Mouse (Mus musculus) adrenal gland, adult 8-10 months (tissue): ENCODE results near the gene Larp1b. TPM values are rescaled to one million over a fixed set of nuclear protein-coding genes. Genes with fewer than 3 reads are reported as not detected.

Experiments used
- DNase-seq: peaks from one replicate; pipeline ENCODE4 v3.0.0; 2022
- total RNA-seq, 4 experiments: library from RNA; stranded (reverse); gene quantifications; 2 replicates each; pipeline ENCODE4 v1.2.4; 2022

The Larp1b gene
- total RNA-seq, 4 experiments from 2014 or later: 22.3 to 33.3 (median 26.7) TPM

DNA sequence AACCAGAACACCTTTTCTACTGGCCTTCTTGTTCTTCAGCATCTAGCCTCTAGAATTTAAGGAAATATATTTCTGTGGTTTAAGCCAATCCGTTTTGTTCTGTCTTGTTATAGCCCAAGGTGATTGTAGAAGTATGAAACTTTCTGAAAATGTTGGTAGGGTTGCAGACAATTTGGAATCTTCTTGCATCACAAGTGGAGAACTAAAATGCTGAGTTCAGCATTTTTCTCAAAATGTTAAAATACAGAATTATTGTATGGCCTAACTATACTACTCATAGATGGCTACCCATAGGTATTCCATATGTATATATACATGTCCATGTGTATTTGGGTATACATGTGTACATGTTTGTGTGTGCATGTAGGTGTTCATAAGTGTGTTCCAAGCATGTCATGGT, 81.1 kb downstream of the Larp1b start:
- no peak for DNase-seq

DNA sequence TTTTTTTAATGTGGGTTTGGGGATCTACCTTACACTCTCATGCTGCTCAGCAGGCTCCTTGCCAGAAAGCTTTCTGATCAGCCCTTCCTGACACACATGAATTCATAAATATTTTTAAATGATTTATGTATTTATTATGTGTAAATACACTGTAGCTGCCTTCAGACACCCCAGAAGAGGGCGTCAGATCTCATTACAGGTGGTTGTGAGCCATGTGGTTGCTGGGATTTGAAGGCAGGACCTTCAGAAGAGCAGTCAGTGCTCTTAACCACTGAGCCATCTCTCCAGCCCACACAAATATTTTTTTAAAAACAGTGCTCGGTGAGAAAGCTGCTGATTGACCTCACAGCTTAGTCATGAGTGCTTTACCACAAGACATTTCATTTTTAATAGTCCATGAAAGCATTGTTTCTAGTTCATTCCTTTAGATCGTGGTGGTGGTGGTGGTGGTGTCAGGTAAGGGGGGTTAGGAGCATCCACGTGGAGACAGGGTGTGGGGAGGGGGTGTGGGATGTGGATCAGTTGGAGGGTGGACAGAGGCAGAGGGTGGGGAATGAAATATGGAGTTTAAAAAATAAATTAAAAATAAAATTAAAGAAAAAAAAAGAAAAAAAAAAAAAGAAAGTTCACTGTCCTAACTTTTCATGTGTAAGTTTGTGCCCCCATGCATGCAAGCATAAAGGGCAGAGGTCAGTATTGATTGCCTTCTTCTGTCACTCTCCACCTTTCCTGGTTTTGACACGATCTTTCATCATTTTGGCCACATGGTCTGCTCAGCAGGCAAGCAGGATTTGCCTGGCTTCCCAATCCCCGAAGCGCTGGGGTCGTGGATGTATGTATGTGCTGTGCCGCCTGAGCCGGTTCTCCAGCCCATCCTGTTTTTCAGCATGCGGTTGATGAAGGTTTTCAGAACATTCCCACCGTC, 81.9 kb downstream of the Larp1b start:
- no peak for DNase-seq

DNA sequence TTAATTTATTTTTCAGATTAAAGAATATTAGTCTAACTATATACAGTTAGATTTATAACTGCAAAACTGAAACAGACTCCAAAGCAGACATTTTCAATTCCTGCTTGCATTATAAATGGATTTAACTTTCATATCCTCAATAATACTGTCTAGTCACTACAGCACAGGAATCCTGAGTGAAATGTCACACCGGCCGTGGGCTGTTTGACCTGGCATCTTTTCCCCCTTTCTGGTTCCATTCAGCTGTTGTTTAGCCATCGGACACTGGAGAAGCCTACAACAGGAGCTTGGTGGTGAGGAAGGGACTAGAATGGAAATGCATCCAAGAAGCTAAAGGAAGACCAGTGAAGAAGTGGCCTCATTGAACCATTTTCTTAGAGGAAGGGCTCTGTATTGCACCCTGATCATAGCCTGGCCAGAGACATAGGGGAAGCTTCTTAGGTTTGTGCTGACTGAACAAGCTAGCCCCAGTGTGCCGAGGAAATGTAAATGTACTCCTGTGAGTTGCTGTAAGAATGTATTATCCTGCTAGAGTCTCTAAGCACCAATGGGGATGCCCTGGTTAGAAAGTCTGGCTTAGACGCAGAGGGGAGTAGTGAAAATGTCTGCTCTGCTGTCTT, 88.8 kb downstream of the Larp1b start:
- DNase-seq: no peak

DNA sequence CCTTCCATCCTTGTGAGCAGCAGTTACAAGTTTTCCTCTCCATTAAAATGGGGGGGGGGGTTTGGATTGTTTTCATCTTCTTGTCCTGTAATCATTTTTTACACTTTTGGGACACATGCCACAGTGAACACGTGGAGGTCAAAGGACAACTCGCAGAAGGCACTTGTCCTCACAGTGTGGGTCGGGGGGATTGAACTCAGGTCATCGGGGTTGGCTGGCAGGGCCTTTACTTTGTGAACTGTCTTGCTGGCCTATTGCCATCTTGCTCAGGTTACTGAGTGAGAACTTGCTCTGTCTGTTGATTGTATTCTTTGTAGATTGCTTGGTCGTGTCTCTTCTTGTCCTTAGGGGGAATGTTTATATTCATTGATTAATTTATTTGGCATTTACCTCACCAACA, 91.6 kb downstream of the Larp1b start:
- no peak for DNase-seq

DNA sequence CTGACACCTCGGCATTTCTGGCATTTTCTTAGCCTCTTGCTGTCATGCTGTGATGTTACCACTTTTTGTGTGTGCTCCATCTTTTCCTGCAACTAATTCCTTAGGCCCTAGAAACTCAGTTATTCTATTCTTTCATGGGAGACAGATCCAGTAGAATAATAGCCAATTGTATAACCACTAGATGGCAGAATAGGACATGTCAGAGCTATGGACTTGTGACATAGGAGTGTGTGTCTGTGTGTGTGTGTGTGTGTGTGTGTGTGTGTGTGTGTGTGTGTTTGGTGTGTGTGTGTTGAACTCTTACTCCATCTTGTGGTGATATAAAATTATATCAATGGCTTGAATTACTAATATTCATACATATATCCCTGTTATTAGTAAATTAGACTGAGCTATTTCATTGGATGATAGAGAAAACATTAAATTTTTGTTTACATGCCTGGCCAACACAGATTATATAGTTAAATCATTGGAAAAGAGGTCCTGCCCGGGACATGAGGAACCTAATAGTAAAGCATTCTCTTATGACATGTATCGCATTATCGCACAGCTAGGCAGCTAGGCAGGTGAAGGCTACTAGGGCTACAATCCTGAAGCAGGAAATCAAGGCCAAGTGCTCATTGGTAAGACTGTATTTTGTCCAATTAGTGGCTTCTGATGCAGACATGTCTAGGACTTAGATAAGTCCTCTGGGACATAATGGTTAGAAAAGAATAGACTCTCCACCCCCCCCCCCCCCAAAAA, 92.7 kb downstream of the Larp1b start:
- DNase-seq: no peak

DNA sequence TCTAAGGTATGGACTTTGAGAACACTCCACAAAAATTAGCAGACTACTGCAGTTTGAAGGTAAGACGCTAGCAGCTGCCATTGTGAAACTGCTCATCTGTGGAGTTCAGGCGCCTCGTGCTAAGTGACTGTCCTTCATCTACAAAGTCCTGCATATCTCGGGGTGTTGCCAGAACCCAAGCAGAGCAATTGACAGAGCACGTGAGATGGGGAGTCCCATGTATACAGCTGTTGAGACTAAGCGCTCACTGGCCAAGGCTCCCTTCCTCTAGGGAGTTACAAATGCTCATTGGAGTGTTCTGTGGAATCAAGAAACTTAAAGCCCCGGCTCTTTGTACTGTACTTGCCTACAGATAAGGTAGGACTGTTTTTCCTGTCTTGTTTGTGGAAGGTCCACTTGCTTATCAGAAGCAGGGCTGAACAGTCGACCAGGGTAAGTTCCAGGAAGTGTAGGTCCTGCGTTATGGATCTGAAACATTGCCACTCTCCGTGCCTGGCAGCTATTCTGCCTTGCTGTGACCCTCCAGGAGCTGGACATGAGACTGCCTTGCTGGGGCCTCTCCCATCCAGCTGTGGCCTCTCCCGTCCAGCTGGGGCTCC, 94.2 kb downstream of the Larp1b start:
- no peak for DNase-seq

DNA sequence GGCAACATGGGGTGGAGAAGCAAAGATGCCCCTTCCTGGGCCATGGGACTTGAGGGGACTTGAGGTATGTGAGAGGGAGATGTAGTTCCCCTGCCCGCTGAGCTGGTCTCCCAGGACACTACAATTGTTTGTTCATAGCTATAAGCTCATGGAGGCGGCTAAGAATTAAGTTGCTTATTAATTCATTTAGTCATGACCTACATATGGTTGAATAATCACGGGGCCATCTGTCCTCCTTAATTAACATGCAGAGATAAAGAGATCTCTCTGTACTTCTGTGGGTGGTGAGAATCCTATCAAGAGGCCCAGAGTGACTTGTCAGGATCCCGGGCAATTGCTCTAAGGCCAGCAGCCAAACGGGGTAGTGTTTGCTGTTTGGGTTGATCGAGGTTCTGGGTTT, 98.2 kb downstream of the Larp1b start:
- no peak for DNase-seq

DNA sequence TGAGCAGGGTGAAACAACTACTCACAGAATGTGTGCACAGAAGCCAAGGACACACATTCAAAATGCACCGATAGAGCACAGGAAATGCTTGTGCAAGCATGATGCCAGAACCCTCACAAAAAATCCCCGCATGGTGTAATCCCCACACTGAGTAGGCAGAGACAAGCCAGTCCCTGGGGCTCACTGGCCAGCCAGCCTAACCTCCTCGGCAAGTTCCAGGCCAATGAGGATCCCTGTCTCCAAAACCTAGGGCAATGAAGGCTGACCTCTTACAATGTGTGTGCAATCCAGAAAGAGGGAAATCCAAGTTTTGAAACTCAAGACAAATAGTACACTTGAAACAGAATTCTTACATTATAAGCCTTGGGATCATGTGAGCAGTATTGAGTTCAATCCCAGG, 103.7 kb downstream of the Larp1b start:
- DNase-seq: peak; percentile 7

DNA sequence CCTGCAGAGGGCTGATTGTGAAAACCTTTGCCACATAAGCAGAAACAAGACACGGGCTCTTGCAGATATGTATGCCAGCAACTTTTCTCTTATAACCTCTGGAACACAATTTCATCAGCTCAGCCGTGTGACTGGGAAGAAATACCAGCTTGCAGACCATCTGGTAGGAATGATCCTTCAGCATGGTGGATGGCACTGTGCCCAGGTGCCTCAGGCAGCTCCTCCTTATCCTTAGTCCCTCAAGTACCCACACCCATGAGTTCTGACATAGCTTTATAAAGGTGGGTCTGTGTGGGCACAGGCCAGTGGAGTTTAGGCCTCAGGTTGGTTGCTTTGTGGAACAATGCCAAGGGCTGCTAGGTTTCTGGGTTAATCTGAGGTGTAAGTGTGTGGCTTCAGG, 108.8 kb downstream of the Larp1b start:
- peak; percentile 4 for DNase-seq

DNA sequence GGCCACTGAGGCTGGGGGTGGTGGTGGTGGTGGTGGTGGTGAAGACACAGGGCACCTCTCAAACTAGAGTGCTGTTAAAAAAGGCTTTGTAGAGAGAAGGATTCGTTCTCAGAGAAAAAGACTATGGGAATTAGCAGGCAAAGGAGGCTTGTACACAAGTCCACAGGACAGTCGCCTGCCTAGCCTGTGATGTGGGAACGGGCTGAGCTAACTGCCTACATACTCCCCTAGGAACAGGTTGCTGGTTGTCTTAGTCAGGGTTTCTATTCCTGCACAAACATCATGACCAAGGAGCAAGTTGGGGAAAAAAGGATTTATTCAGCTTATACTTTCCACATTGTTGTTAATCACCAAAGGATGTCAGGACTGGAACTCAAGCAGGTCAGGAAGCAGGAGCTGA, 109.6 kb downstream of the Larp1b start:
- no peak for DNase-seq

DNA sequence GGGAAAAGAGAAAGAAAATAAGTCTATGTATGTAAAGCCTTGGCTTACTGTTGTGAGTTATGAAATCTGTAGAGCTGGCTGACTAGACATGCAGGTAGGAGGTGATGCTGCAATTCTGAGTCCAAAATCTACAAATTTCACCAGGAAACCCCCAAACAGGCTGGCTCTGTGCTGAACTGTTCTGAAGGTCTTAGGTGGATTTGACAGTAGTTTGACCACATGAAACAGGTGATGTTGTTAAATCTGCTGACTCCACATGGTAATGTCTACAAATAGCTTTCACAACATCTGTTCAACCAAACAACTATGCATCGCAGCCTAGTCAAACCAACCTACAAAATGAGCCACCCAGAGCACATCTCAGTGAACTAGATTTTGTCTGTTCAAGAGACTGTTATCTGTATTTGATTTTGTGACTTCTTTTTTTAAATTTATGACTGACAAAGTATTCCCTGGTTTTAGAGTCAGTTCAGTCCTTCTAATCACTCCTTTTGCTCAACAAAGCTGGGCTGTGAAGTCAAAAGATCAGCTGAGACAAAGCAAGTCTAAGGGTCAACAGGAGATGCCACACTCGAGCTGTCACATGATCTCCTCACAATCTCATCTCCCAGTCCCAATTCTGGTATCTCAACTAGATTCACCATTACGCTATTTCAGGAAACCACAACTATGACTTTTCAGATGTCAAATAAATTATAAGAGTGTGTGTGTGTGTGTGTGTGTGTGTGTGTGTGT, 112.4 kb downstream of the Larp1b start:
- no peak for DNase-seq

DNA sequence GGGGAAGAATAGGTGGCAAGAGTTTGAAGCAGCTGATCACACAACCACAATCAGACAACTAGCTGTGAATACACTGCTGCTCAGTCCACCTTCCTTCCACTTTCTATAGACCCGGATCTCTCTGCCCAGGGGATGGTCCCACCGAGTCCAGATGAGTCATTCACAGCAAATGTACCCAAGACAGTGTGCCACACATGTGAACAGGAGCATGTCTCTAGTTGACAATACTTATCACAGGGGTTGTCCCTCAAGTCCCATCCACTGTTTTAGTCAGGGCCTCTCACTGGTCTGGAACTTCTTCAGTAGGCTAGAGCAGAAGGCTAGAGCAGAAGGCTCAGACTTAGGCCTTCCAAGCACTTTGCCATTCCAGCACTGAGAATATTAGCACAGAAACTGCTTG, 113.1 kb downstream of the Larp1b start:
- no peak for DNase-seq

DNA sequence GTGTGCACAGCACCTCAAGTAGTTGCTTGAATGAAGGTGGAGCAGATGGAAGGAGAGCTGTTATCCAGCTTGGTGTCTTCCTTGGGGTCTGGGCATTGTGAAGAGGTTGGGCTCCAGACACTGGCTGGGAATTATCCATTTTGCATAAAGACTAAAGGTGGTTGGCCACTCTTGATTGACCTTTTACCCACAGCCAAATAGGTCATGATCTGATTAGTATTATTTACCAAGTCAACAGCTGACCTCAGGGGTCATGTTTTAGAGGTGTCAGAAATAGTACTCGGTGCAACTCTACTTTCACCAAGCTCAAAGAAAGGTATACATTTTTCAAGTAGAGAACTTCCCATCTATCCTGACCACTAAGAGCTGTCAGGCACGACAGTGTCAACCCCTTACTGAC, 115.7 kb downstream of the Larp1b start:
- no peak for DNase-seq

DNA sequence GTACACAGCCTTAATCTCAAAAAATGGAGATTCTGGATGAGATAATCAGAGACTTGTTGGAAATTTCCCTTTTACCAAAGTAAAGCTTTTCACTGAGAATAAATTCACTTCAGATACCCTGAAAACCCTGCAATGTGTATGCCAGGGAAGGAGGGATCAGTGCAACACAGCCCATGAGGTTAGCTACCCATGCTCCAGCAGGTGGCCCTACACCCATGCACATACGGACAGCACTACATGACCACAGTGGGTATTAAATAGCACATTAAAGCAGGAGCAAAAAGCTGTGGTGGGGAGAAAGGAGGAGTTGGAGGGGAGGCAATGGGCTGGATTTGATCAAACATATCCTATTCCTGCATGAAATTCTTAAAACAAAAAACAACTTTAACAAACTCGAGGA, 120.9 kb downstream of the Larp1b start:
- DNase-seq: no peak

DNA sequence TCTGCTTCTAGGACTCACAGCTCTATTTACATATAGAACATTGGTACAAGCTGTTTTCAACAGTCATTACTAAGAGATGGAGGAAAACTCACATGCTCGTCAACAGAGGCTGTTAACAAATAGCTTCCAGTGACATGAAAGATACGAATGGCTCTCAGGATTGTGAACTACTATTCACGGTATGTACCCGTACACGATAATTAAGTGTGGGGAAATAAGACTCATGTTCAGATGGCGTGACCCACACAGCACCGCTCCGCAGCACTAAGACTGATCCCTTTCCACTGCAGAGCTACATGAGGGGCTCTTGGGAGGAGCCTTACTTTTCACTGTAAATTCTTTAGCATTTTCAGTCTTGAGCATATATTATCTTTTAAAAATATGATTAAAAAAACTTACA, 125.7 kb downstream of the Larp1b start:
- no peak for DNase-seq

DNA sequence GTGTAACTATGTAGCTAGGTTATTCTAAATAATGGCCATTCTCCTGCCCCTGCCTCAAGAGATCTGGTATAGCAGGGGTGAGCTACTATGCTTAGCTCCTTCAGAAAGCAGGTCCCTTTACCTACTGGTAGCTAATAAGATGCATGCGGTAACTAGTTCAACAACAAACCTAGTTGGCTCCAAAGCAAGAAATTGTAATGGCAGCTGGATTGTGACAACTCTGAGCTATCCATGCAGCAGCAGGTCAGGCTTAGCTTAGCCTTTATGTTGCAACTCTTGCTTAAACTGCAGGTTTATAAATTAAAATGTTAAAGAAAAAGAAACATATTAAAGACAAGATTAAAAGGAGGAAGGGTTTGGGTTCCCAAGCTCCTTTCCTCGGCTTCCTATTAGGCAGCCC, 129.0 kb downstream of the Larp1b start:
- DNase-seq: no peak

DNA sequence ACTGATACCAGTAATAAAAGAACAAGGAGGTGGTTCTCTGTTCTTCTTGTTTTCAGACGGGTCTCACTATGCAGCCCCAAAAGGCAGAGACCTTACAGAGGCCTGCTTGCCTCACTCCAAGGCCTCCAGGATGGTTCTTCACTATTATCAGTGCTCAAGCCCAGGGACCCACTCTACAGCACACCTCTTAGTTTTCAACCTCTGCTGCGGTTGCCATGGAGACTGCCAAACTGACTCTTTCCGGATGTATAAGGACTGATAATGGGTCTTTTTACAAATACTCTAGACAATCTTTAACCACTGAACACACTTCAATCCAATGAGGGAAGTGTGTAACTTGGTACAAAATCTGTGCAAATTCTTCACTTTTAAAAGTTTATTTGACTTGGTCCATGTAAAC, 131.1 kb downstream of the Larp1b start:
- no peak for DNase-seq

DNA sequence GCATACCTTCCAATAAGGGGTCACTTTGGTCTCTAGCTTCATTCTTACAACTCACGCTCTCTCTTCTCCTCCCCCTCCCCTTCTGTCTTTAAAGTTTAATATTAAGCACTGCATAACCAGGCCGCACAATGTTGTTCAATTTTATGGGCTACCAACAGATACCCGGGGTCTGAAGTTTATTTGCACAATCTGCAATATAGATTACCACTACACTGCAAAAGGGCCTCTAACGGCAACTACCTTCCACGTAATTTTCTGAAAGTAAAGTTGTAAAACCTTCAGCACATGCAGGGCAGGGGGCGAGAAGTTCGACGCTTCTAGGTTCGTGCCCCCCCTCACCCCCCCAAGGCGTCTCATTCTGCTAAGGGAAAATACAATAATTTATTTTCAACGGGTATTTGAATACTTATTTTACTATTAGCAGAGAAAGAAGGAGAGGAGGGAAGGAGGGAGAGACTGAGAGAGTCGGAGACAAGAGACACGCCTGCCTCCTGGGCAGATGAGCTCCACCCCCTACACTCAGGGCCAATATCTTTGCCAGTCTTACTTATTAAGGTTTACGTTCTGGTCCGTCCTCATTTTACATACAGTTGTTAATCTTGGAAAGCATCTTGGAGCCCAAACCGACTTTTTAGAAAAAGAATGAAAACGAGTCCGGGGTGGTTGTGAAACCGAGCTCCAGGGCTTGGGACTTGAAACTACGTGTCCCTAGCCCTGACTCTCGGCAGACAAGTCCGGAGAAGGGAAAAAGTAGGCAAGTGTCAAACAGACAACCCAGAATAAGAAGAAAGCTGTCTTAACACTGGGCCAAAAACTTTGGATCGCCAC, 132.1 kb downstream of the Larp1b start:
- DNase-seq: peak; percentile 21

DNA sequence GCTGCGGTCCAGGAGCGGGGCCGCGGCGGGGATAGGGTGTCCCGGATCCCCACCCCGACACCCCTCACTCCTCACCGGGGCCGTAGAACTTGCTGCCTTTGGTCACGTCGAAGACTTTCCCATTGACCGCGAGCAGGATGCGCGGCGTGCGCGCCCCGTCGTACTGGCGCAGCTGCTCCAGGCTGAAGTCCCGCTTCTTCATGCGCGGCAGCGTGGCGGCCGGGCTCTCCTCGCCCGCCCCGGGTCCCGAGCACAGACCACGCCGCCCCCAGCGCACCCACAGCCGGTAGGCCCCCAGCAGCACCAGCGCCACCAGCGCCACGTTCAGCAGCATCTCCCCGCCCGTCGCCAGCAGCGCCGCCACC, 132.9 kb downstream of the Larp1b start:
- no peak for DNase-seq

DNA sequence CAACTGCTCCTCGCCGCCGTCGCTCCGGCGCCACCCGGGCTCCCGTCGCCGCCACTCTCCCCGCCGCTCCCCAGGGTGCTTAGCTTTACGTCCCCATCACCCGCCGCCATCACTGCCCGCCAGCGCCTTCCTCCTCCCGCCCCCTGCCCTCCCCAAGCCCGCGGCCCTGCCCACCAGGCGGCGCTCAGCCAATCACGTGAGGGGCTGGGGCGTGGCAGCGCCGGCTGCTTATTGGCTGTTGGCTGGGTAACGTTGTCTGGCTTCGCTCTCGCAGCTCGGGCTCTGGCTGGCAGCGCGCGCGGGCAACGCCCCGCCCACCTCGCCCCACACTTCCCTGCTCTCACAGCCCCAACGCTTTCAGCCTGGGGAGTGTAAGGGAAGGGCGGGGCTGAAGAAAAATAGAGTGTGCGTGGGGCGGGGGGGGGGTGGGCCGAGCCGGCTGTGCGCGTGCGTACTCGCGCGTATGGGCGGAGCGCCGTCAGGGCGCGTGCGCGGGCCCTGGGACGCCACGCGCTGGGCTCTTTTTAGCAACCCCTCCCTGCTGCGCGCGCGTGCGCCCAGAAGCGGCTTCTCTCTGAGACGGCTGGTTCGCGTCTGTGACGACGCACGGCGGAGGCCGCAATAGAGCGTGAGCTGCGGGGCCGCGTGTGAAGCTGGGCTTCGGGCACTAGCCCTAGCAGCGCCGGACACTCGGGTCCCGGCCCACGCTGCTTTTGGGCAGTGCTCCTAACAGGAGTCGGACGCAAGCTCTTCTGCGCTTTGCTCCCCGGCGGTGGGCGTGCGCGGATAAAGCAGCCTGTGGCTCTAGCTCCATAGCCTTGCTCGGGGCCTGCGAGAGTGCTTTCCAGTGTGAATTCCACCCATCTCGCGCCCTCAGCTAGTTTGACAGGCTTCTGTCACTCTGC, 133.5 kb downstream of the Larp1b start, which contains the start of gene Pgrmc2:
Pgrmc2 (minus strand) TSS at position 162 of the 905 bp plus-strand sequence.
- DNase-seq: peak; percentile 98
